Mouse (Mus musculus) liver, adult 2 months (tissue): ENCODE measurements around the gene Olfr1170. TPM values are rescaled to one million over a fixed set of nuclear protein-coding genes. Genes with fewer than 3 reads are reported as not detected.

Experiments
- DNase-seq: peaks from one replicate; pipeline ENCODE4 v3.0.0-alpha.2; 2011; ENCODE audit warnings: low read depth, low spot score; ENCODE audit errors: extremely low read depth
- H3K27ac ChIP-seq: fragments of 200-500 bp; replicated peaks from 2 replicates; pipeline ENCODE4 v1.5.1; 2012; ENCODE audit warnings: low read depth, mild to moderate bottlenecking, control low read depth, inconsistent platforms, low read length; ENCODE audit not compliant: insufficient read depth
- H3K27me3 ChIP-seq: fragments of 200-500 bp; 2 replicates; pipeline ENCODE4 v1.6.1; 2012; ENCODE audit warnings: mild to moderate bottlenecking, moderate library complexity, low read length, inconsistent platforms; ENCODE audit not compliant: control insufficient read depth, insufficient read depth
- H3K36me3 ChIP-seq: fragments of 200-500 bp; 2 replicates; pipeline ENCODE4 v1.6.1; 2012; ENCODE audit warnings: low read length, inconsistent platforms; ENCODE audit not compliant: control insufficient read depth, insufficient read depth
- H3K4me1 ChIP-seq: fragments of 200-500 bp; 2 replicates; pipeline ENCODE4 v1.6.1; 2011; ENCODE audit warnings: low read length; ENCODE audit not compliant: control insufficient read depth, insufficient read depth
- H3K4me3 ChIP-seq: fragments of 200-500 bp; 2 replicates; pipeline ENCODE4 v1.5.1; 2011; ENCODE audit warnings: low read depth, mild to moderate bottlenecking, control low read depth, low read length, moderate library complexity; ENCODE audit not compliant: insufficient read depth
- H3K79me2 ChIP-seq: fragments of 200-500 bp; 2 replicates; pipeline ENCODE4 v1.6.1; 2012; ENCODE audit warnings: inconsistent platforms, mild to moderate bottlenecking, low read length, moderate library complexity; ENCODE audit not compliant: control insufficient read depth, insufficient read depth
- H3K9ac ChIP-seq: fragments of 200-500 bp; 2 replicates; pipeline ENCODE4 v1.6.1; 2012; ENCODE audit warnings: low read depth, mild to moderate bottlenecking, control low read depth, inconsistent platforms, low read length
- CTCF ChIP-seq: fragments of 200-500 bp; IDR thresholded peaks from 2 replicates; pipeline ENCODE4 v1.5.1; 2011; ENCODE audit warnings: low read depth, low read length, control low read depth
- POLR2A ChIP-seq: fragments of 200-500 bp; IDR thresholded peaks from 2 replicates; pipeline ENCODE4 v1.6.1; 2011; ENCODE audit warnings: low read length, control low read depth; ENCODE audit not compliant: insufficient read depth; ENCODE audit errors: extremely low read depth
- WGBS: fragments of 180-500 bp; shearing (Covaris S2); methylation state at CpG from one replicate; pipeline ENCODE4 v1.1.7; 2018; 5-methylcytosine and 5-hydroxymethylcytosine counted together
- polyA plus RNA-seq: library from polyadenylated mRNA; depleted of rRNA; stranded (reverse); fragments of >200 nt; gene quantifications from 2 replicates; pipeline ENCODE4 v1.2.3, GENCODE M21; 2012; rRNA removed
- total RNA-seq: library from RNA; depleted of rRNA; stranded (reverse); fragments of >200 nt; gene quantifications from 2 replicates; pipeline ENCODE4 v1.2.3, GENCODE M21; 2014; rRNA removed

The Olfr1170 gene
- total RNA-seq (not detected in 2 replicates), polyA plus RNA-seq (not detected in 2 replicates)

DNA sequence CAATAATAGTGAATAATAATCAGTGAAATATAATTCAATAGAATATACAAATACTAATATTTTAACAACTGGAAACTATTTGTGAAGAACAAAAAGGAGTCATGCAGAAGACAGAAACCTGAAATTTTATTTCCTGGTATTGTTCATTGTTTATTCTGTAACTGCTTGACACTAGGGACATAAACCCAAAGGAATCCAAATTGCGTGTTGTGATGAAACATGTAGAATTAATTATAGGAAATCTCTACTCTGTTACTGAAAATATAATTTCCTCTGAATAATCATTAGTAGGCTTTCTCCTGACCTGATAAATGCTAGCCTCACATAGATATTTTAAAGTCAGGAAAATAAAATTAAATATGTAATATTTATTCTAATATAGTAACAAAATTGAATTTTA is at the start of gene Olfr1170:
TSS of gene Olfr1170 (minus strand) at position 101 of the 400 bp plus-strand sequence.
- 86% methylated on average over 1 of the region's 1 CpGs for WGBS
- no peak within 1 kb of the TSS for H3K27ac ChIP-seq

DNA sequence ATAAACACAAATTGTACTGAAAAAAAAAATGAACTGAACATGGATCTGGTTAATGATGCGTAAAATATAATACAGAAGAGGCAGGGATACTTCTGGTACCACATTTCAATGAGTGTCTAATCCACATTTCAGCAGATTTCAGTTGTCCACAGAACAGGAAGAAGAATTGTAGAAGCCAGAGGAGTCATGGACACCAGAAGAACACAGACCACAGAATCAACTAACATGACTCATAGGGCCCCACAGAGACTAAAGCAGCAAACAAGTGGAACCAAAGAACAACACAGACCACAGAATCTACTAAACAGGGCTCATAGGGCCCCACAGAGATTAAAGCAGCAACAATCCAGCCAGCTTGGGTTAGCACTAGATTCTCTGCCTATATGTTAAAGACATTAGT is 7.3 kb downstream of the Olfr1170 start:
- Histone ChIP-seq H3K4me3 (no peak overlapping the region), H3K79me2 (no peaks in the 10 kb centered on the region), H3K36me3 (no peaks in the 10 kb centered on the region), H3K27ac (no peak overlapping the region), H3K27me3 (no peaks in the 10 kb centered on the region), H3K4me1 (no peaks in the 10 kb centered on the region), H3K9ac (no peak overlapping the region)
- TF ChIP-seq CTCF (no peak), POLR2A (no peak)
- 88% methylated on average over 1 of the region's 1 CpGs for WGBS
- DNase-seq, result no peak

More for the DNA sequence above, at the start of gene Olfr1170:
- DNase-seq, result no peak
- no peak for TF ChIP-seq CTCF
- no peak for TF ChIP-seq POLR2A
- H3K4me1 ChIP-seq, result no peaks in the 10 kb centered on the region
- H3K79me2 ChIP-seq, result no peaks in the 10 kb centered on the region
- H3K27me3 ChIP-seq, result no peaks in the 10 kb centered on the region
- H3K36me3 ChIP-seq, result no peaks in the 10 kb centered on the region
- no peak within 1 kb of the TSS for H3K4me3 ChIP-seq
- no peak within 1 kb of the TSS for H3K9ac ChIP-seq

DNA sequence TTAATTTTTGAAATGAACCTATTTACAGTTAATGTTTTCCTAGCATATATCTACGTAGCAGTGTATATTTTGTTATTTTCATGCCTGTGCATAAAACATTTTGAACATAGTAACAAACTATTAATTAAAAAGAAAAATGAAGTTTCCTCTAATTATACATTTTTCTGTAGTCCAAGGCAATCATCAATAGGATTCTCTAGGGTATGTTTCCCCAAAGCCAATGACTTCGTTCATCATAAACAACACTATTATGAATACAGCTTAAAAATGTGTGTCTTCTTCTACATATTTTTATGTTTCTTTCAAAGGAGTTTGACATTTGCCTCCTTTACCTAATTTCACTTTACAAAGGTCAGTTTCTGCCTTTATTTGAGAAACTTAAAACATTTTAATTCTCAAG is 46.6 kb downstream of the Olfr1170 start, which contains the start of gene Olfr1168:
TSS of gene Olfr1168 (plus strand) at position 301 of the 400 bp plus-strand sequence.
- Histone ChIP-seq H3K79me2 (no peaks in the 10 kb centered on the region), H3K36me3 (no peaks in the 10 kb centered on the region), H3K27ac (no peak within 1 kb of the TSS), H3K27me3 (no peaks in the 10 kb centered on the region), H3K9ac (no peak within 1 kb of the TSS), H3K4me3 (no peak within 1 kb of the TSS), H3K4me1 (no peaks in the 10 kb centered on the region)
- no peak for DNase-seq
- WGBS, result 70% methylated on average over 2 of the region's 2 CpGs
- TF ChIP-seq CTCF (no peak), POLR2A (no peak)

Other genes starting within 250 kb of the Olfr1170 start
- gene Olfr1158, start 238.2 kb downstream of the Olfr1170 start, total RNA-seq, result not detected in 2 replicates
- gene Olfr1158, start 238.2 kb downstream of the Olfr1170 start, polyA plus RNA-seq, result not detected in 2 replicates
- not detected in 2 replicates for gene Olfr1160, start 220.1 kb downstream of the Olfr1170 start, total RNA-seq
- gene Olfr1160, start 220.1 kb downstream of the Olfr1170 start, polyA plus RNA-seq, result not detected in 2 replicates
- gene Olfr1161, start 205.6 kb downstream of the Olfr1170 start, total RNA-seq, result not detected in 2 replicates
- gene Olfr1161, start 205.6 kb downstream of the Olfr1170 start, polyA plus RNA-seq, result not detected in 2 replicates
- gene Olfr73, start 190.6 kb downstream of the Olfr1170 start, total RNA-seq, result not detected in 2 replicates
- not detected in 2 replicates for gene Olfr73, start 190.6 kb downstream of the Olfr1170 start, polyA plus RNA-seq
- gene Olfr1162, start 177.2 kb downstream of the Olfr1170 start, total RNA-seq, result not detected in 2 replicates
- not detected in 2 replicates for gene Olfr1162, start 177.2 kb downstream of the Olfr1170 start, polyA plus RNA-seq
- gene Olfr1163, start 156.5 kb downstream of the Olfr1170 start, total RNA-seq, result not detected in 2 replicates
- not detected in 2 replicates for gene Olfr1163, start 156.5 kb downstream of the Olfr1170 start, polyA plus RNA-seq
- gene Olfr1164, start 134.4 kb downstream of the Olfr1170 start, total RNA-seq, result not detected in 2 replicates
- not detected in 2 replicates for gene Olfr1164, start 134.4 kb downstream of the Olfr1170 start, polyA plus RNA-seq
- gene Olfr1166, start 100.1 kb downstream of the Olfr1170 start, total RNA-seq, result not detected in 2 replicates
- gene Olfr1166, start 100.1 kb downstream of the Olfr1170 start, polyA plus RNA-seq, result not detected in 2 replicates
- gene Olfr1167, start 73.1 kb downstream of the Olfr1170 start, total RNA-seq, result not detected in 2 replicates
- not detected in 2 replicates for gene Olfr1167, start 73.1 kb downstream of the Olfr1170 start, polyA plus RNA-seq
- not detected in 2 replicates for gene Olfr1168, start 46.5 kb downstream of the Olfr1170 start, total RNA-seq
- not detected in 2 replicates for gene Olfr1168, start 46.5 kb downstream of the Olfr1170 start, polyA plus RNA-seq
- gene Olfr1173, start 51.5 kb upstream of the Olfr1170 start, total RNA-seq, result not detected in 2 replicates
- not detected in 2 replicates for gene Olfr1173, start 51.5 kb upstream of the Olfr1170 start, polyA plus RNA-seq
- gene Olfr1174-ps, start 86.8 kb upstream of the Olfr1170 start, total RNA-seq, result not detected in 2 replicates
- not detected in 2 replicates for gene Olfr1174-ps, start 86.8 kb upstream of the Olfr1170 start, polyA plus RNA-seq
- gene Olfr1175-ps, start 98.9 kb upstream of the Olfr1170 start, total RNA-seq, result not detected in 2 replicates
- not detected in 2 replicates for gene Olfr1175-ps, start 98.9 kb upstream of the Olfr1170 start, polyA plus RNA-seq
- not detected in 2 replicates for gene Olfr1176, start 108.4 kb upstream of the Olfr1170 start, total RNA-seq
- gene Olfr1176, start 108.4 kb upstream of the Olfr1170 start, polyA plus RNA-seq, result not detected in 2 replicates
- not detected in 2 replicates for gene Olfr1177-ps, start 118.2 kb upstream of the Olfr1170 start, total RNA-seq
- not detected in 2 replicates for gene Olfr1177-ps, start 118.2 kb upstream of the Olfr1170 start, polyA plus RNA-seq
- gene Olfr1178, start 158.7 kb upstream of the Olfr1170 start, total RNA-seq, result not detected in 2 replicates
- not detected in 2 replicates for gene Olfr1178, start 158.7 kb upstream of the Olfr1170 start, polyA plus RNA-seq
- not detected in 2 replicates for gene Olfr1179, start 178.1 kb upstream of the Olfr1170 start, total RNA-seq
- gene Olfr1179, start 178.1 kb upstream of the Olfr1170 start, polyA plus RNA-seq, result not detected in 2 replicates
- gene Olfr1180, start 190.8 kb upstream of the Olfr1170 start, total RNA-seq, result not detected in 2 replicates
- not detected in 2 replicates for gene Olfr1180, start 190.8 kb upstream of the Olfr1170 start, polyA plus RNA-seq
- gene Olfr1181, start 197.8 kb upstream of the Olfr1170 start, total RNA-seq, result not detected in 2 replicates
- not detected in 2 replicates for gene Olfr1181, start 197.8 kb upstream of the Olfr1170 start, polyA plus RNA-seq
- not detected in 2 replicates for gene Gm13757, start 220.8 kb upstream of the Olfr1170 start, total RNA-seq
- gene Gm13757, start 220.8 kb upstream of the Olfr1170 start, polyA plus RNA-seq, result not detected in 2 replicates
- gene Olfr1183, start 226.5 kb upstream of the Olfr1170 start, total RNA-seq, result not detected in 2 replicates
- gene Olfr1183, start 226.5 kb upstream of the Olfr1170 start, polyA plus RNA-seq, result not detected in 2 replicates